Mouse (Mus musculus) hindbrain, postnatal 0 days (tissue): ENCODE data around the gene Tmc6. TPM values are rescaled to one million over a fixed set of nuclear protein-coding genes. Genes with fewer than 3 reads are reported as not detected.
A peak's percentile ranks its signal among the peaks of the same experiment; 100 is the strongest.

Source experiments
- ATAC-seq: fragments of 200-750 bp; cut with Nextera tagmentation; 2 replicates; pipeline ENCODE4 v1.8.0; 2017; ENCODE audit warnings: mild to moderate bottlenecking, moderate TSS enrichment, moderate library complexity
- DNase-seq: peaks from one replicate; pipeline ENCODE4 v3.0.0-alpha.2; 2015; ENCODE audit warnings: low spot score
- H3K27ac ChIP-seq: fragments of 300-500 bp; sonication (generic); 2 replicates; pipeline ENCODE4 v1.5.1; 2014; ENCODE audit warnings: mild to moderate bottlenecking
- H3K27me3 ChIP-seq: fragments of 300-500 bp; sonication (generic); 2 replicates; pipeline ENCODE4 v1.6.1; 2014; ENCODE audit warnings: low read length, mixed read lengths; ENCODE audit not compliant: insufficient read depth
- H3K36me3 ChIP-seq: fragments of 300-500 bp; sonication (generic); 2 replicates; pipeline ENCODE4 v1.6.1; 2014; ENCODE audit warnings: low read length, mixed read lengths; ENCODE audit not compliant: insufficient read depth
- H3K4me1 ChIP-seq: fragments of 300-500 bp; sonication (generic); 2 replicates; pipeline ENCODE4 v1.6.1; 2014; ENCODE audit warnings: antibody characterized with exemption, low read length, mixed read lengths; ENCODE audit not compliant: insufficient read depth
- H3K4me2 ChIP-seq: fragments of 300-500 bp; sonication (generic); 2 replicates; pipeline ENCODE4 v1.6.1; 2014; ENCODE audit warnings: low read depth, mild to moderate bottlenecking, low read length, moderate library complexity, mixed read lengths
- H3K4me3 ChIP-seq: fragments of 300-500 bp; sonication (generic); 2 replicates; pipeline ENCODE4 v1.5.1; 2014; ENCODE audit warnings: low read length
- H3K9ac ChIP-seq: fragments of 300-500 bp; sonication (generic); replicated peaks from 2 replicates; pipeline ENCODE4 v1.6.1; 2014; ENCODE audit warnings: mild to moderate bottlenecking, low read length, moderate library complexity, mixed read lengths
- H3K9me3 ChIP-seq: fragments of 300-500 bp; sonication (generic); 2 replicates; pipeline ENCODE4 v1.6.1; 2016; ENCODE audit warnings: low read length, mixed read lengths
- CTCF ChIP-seq: IDR thresholded peaks from 2 replicates; pipeline ENCODE4 v1.5.1; 2016; ENCODE audit warnings: antibody characterized with exemption, control low read depth, low read depth
- WGBS: fragments of 180-500 bp; shearing (Covaris S2); extraction: QIAGEN DNeasy Blood & Tissue Kit; methylation state at CpG from one replicate; pipeline ENCODE4 v1.1.7; 2014; 5-methylcytosine and 5-hydroxymethylcytosine counted together
- polyA plus RNA-seq: library from polyadenylated mRNA; unstranded; fragments of >200 nt; fragmentation: Nextera tagmentation; extraction: Ambion mirVana; gene quantifications from 2 replicates; pipeline ENCODE4 v1.2.1, GENCODE M21; 2015
- total RNA-seq: library from RNA; depleted of rRNA; stranded (reverse); fragments of >200 nt; gene quantifications from 2 replicates; pipeline ENCODE4 v1.2.3, GENCODE M21; 2014

Gene Tmc6
- total and polyA plus RNA-seq, 2 experiments from 2014 or later = 3.2 to 4.7 TPM

DNA sequence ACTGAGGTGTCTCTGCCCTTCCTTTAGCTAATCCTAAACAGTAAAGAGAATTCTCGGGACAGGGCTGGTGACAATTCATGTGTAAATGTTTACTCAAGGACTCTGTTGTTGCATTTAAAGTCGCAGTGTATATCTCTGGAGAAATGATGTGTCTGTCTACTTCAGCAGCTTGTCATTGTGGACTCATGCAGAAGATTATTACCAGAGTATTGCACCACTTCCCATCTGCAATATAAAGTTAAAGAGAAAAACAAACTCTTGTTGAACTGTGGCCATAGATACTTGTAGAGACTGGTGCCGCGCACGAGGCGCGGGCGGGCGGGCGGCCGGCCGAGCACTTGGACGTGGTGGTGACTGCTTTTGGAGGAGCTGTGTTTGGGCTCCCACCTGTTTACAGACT is 20.2 kb downstream of the Tmc6 start:
- Histone ChIP-seq H3K27ac (no peak overlapping the region), H3K27me3 (no peaks in the 10 kb centered on the region), H3K36me3 (peaks cover 46% of the 10 kb centered on the region), H3K4me1 (no peaks in the 10 kb centered on the region), H3K4me3 (no peak overlapping the region), H3K4me2 (no peak overlapping the region), H3K9me3 (no peaks in the 10 kb centered on the region), H3K9ac (no peak overlapping the region)
- ATAC-seq (no peak), DNase-seq (no peak)
- no peak for TF ChIP-seq CTCF
- WGBS = 90% methylated on average over 13 of the region's 13 CpGs

DNA sequence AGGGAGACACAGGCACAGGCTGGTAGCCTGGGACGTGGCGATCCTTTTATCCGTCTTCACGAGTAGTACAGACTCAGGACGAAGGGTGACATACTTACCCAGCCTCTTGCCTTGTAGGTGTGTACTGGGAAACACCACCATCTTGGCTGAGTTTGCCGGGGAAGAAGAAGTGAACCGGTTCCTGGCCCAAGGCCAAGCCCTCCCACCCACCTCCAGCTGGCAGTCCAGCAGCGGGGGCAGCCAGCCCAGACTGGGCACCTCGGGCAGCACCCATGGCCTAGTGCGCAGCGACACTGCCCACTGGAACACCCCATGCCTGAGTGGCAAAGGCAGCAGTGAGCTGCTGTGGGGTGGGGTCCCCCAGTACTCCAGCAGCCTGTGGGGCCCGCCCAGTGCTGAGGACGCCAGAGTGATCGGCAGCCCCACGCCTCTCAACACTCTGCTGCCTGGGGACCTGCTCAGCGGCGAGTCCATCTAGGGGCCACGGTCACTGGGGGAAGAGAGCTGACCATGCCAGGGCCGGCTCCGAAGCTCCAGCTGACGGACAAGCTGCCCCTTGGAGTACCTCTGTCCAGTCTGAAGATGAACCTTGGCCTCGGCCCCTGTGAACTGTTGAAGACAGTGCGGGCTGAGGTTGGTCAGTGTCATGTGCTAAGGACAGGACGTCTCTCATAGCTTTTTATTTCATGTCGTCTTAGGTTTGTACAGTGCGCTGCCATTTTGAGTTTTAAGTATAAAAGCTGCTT is 21.5 kb downstream of the Tmc6 start:
- WGBS = 80% methylated on average over 26 of the region's 26 CpGs
- Histone ChIP-seq H3K4me1 (no peaks in the 10 kb centered on the region), H3K27ac (no peak overlapping the region), H3K36me3 (peaks cover 58% of the 10 kb centered on the region), H3K9me3 (no peaks in the 10 kb centered on the region), H3K4me3 (no peak overlapping the region), H3K4me2 (no peak overlapping the region), H3K9ac (no peak overlapping the region), H3K27me3 (no peaks in the 10 kb centered on the region)
- no peak for TF ChIP-seq CTCF
- 0 out of 2 replicates have a peak, but pooled peaks have one; percentile 24 for ATAC-seq
- DNase-seq = no peak

DNA sequence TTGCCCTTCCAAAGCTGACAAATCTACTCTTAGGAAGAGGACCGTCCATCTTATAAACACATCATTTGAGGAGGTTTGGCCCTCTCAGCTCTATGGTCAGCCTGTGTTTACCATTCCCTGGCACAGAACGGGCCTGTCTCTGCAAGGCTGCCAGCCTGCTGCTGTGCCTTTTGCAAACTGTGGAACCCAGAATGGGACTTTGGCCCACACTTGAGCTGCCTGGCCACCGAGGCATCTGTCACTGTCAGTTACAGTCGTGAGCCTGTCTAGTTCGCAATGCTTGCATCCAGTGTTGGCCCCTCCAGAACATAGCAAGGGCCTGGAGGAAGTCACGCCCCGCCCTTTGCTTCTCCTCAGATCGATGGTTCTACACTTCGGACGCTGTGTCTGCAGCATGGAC is 22.7 kb downstream of the Tmc6 start:
- Histone ChIP-seq H3K4me3 (no peak overlapping the region), H3K4me1 (no peaks in the 10 kb centered on the region), H3K36me3 (peaks cover 69% of the 10 kb centered on the region), H3K4me2 (no peak overlapping the region), H3K27me3 (no peaks in the 10 kb centered on the region), H3K27ac (no peak overlapping the region), H3K9ac (no peak overlapping the region), H3K9me3 (no peaks in the 10 kb centered on the region)
- peak; percentile 11; the same call in 1 of the 2 replicates for ATAC-seq
- WGBS = 85% methylated on average over 10 of the region's 10 CpGs
- DNase-seq = peak; percentile 33
- TF ChIP-seq CTCF = no peak

DNA sequence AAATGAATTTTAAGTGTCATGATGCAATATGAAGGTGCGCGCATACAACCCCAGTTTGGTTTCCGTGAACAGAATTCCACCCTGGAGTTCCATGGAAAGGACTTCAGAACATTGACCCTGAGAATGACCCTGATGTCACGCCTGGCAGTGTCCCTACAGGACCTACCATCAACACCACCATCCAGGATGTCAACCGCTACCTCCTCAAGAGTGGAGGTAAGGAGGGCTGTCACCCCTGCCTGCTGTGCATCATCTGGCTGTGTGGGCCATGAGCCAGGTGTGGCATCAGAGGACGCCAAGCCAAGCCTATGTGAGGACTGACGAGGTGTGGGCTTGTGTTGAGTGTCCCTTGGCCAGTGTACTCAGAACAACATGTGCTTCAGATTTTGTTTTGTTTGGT is 26.1 kb downstream of the Tmc6 start:
- Histone ChIP-seq H3K9me3 (no peaks in the 10 kb centered on the region), H3K9ac (no peak overlapping the region), H3K27me3 (no peaks in the 10 kb centered on the region), H3K36me3 (peaks cover 83% of the 10 kb centered on the region), H3K4me2 (no peak overlapping the region), H3K4me3 (no peak overlapping the region), H3K27ac (no peak overlapping the region), H3K4me1 (no peaks in the 10 kb centered on the region)
- no peak for DNase-seq
- 91% methylated on average over 7 of the region's 7 CpGs for WGBS
- ATAC-seq = no peak
- no peak for TF ChIP-seq CTCF

DNA sequence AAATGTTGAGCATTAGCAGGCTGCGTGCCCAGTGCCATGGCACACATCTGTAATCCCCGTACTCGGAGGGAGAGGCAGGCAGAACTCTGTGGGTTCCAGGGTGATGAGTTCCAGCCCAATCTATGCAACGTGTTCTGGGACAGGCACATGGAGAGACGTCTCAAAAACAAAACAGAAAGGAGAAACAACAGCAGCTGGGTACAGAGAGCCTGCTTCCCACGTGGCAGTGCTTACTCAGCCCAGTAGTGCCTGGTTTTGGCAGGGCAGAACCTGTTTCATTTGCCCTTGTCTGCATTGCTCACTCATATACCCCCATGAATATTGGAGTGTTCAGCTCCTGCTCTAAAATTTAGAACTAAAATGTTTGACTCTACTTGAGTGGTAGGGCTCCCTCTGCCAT is 30.5 kb downstream of the Tmc6 start:
- no peak overlapping the region for H3K4me2 ChIP-seq
- H3K27ac ChIP-seq = no peak overlapping the region
- no peak for ATAC-seq
- TF ChIP-seq CTCF = no peak
- H3K27me3 ChIP-seq = no peaks in the 10 kb centered on the region
- no peak overlapping the region for H3K4me3 ChIP-seq
- WGBS = 86% methylated on average over 6 of the region's 6 CpGs
- H3K9ac ChIP-seq = no peak overlapping the region
- H3K9me3 ChIP-seq = no peaks in the 10 kb centered on the region
- no peaks in the 10 kb centered on the region for H3K4me1 ChIP-seq
- DNase-seq = no peak
- H3K36me3 ChIP-seq = peaks cover 89% of the 10 kb centered on the region

DNA sequence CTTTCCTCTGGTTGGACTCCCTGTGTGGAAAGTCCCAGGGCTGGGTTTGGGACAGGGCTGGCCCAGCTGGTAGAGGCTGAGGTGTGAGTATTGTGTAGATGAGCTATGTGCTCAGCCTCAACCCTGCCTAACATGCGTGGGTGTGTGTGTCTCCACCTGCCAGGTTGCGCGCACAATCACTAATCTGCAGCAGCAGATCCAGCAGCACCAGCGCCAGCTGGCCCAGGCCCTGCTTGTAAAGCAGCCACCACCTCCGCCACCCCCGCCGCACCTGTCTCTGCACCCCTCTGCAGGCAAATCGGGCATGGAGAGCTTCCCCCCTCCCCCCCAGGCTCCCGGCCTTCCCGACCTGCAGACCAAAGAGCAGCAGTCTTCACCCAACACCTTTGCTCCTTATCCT is 32.6 kb downstream of the Tmc6 start:
- Histone ChIP-seq H3K36me3 (peaks cover 91% of the 10 kb centered on the region), H3K9me3 (no peaks in the 10 kb centered on the region), H3K27ac (no peak overlapping the region), H3K27me3 (no peaks in the 10 kb centered on the region), H3K4me1 (no peaks in the 10 kb centered on the region), H3K4me2 (no peak overlapping the region), H3K9ac (no peak overlapping the region), H3K4me3 (no peak overlapping the region)
- TF ChIP-seq CTCF = no peak
- DNase-seq (no peak), ATAC-seq (no peak)
- WGBS = 88% methylated on average over 10 of the region's 10 CpGs

DNA sequence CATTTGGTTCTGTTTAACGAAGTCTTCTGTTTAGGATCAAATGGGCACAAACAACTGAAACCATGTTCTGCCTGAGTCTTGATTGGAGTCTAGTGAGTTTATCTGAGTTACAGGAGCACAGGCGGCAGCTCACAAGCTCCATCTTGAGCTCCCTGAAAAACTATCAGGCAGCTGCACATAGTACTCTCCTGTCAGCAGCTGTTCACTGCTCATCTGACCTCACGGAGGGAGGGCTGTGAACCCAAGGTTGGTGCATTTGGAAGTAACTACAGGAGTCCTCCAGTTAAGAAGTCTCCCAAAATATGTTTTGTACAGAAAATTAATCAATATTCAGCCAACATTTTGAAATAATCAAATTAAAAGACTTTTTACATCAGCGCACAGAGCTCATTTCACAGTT is 33.4 kb downstream of the Tmc6 start:
- Histone ChIP-seq H3K9me3 (no peaks in the 10 kb centered on the region), H3K4me1 (no peaks in the 10 kb centered on the region), H3K27me3 (no peaks in the 10 kb centered on the region), H3K36me3 (peaks cover 90% of the 10 kb centered on the region), H3K4me3 (no peak overlapping the region), H3K27ac (no peak overlapping the region), H3K4me2 (no peak overlapping the region), H3K9ac (no peak overlapping the region)
- ATAC-seq (no peak), DNase-seq (no peak)
- no peak for TF ChIP-seq CTCF
- 80% methylated on average over 4 of the region's 4 CpGs for WGBS
